Mouse (Mus musculus): Measurements from ENCODE around the gene Zcchc9.

Gene Zcchc9

DNA sequence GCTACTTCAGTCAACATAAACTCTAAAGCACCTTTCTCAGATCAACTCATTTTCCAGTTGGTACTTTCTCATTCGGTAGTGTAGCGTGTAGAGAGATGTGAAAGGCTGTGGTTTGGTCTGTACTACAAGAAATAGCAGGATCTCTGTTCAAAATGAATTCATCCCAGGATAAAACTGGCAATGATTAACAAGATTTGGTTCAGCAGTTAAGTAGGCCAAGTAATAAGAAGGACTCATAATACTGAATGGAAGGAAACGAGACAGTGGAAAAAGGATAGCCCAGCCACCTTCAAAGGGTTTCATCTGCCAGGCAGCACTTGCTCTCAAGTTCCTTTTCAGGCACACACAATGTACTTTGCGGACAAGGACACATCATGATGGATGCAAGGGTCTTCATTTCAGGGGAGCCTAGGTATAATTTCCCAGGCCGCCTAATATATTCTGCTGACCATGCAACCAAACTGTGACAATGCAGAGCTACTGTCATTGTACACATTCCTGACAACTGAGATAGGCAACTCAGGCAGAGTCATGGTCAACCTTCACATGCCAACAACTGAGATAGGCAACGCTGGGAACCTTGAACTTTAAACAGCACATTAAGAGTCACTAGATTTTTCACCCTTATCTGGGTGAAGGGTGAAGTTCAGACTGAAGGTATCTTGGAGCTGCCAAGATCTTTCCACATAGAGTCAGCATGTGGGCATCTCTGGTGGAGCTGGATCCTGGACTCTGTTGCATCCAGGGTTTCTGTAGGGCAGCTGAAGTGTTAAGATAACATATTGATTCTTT, 45.7 kb downstream of the Zcchc9 start:
- DNase-seq (ENCODE audit: low read depth, low spot score), result no peak

- DNase-seq (ENCODE audit: low read depth, low spot score), result no peak
These were observed 47.0 kb downstream of the Zcchc9 start for GRCm38 (mm10) chr13:91760302-91761050.

- DNase-seq (ENCODE audit: low read depth, low spot score), result no peak
These were observed 47.7 kb downstream of the Zcchc9 start for GRCm38 (mm10) chr13:91759791-91760190.

- DNase-seq (ENCODE audit: low read depth, low spot score), result no peak
These were observed 49.0 kb downstream of the Zcchc9 start for GRCm38 (mm10) chr13:91758316-91759048.

DNA sequence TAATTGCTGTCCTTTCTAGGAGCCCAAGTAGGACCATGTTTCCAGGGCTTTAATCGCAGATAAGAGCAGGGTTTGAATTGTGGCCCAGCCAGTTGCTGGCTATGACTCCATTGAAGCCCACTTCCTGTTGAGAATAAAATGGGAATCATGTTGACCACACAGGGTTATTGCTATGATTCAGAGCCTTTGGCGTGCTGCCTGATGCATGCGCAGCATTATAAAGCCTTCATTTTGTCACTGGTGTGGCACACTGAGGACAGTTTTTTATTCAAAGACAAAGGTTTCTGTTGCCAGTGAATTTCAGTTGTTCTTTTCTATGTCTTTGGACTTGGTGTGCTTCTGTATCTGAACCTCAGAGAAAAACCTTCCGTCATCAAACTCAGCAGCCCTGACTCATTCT, 51.3 kb downstream of the Zcchc9 start:
- no peak for DNase-seq (ENCODE audit: low read depth, low spot score)

- DNase-seq (ENCODE audit: low read depth, low spot score), result no peak
These were observed 52.7 kb downstream of the Zcchc9 start for GRCm38 (mm10) chr13:91754762-91755161.

- DNase-seq (ENCODE audit: low read depth, low spot score), result no peak
These were observed 53.8 kb downstream of the Zcchc9 start for GRCm38 (mm10) chr13:91753724-91754123.

DNA sequence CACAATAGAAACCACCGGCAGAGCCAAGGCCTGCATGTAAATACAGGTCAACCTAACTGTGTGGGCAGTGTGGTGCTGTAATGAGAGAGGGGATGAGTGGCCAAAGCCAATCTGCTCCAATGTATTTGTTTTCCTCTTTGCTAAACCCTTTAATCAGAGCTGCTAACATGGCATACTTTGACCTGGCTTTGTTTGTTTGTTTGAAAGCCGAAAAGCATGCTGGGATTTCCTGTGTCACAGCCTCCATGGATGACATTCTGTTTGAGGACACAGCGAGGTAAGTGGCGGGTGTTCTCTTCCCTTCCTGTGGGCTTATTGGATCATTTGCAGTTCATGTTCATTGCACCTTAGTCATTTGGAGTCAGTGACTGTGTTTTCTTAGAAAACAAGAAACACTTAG, 57.5 kb downstream of the Zcchc9 start:
- no peak for DNase-seq (ENCODE audit: low read depth, low spot score)

GRCm38 (mm10) chr13:91748401-91748800, 59.1 kb downstream of the Zcchc9 start:
- no peak for DNase-seq (ENCODE audit: low read depth, low spot score)
